Mouse (Mus musculus): Measurements from ENCODE around the gene Pigq.

Pigq gene

GRCm38 (mm10) chr17:25919786-25920642, 24.7 kb downstream of the Pigq start:
- DNase-seq, result peak; percentile 100

DNA sequence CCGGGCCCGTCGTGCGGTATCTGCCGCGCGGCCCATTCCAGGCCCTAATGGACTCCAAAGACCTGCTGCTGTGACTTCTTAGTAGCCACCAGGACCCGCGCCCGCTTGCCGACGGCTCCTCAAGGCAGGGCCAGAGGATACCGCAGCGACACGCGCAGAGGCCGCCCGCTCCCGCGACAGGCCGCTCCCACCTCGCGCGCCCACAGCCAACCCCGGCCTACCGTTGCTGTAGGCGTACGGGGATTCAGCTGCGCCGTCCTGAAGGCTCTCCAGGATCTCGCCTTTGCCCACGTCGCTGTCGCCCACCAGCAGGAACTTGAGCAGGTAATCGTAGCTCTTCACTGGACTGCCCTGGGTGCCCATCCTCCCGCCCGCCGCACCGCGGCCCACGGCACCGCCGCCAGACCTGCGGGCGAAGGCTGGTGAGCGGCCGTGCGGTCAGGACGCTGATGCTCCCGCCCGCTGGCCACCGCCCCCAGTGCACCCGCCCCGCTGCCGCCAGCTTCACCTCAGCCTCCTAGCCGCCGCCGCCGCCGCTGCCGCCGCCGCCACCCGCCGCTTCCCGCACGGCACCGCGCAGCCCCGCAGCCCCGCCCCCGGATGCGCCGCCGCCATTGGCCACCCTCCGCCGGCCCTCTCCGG, 25.5 kb downstream of the Pigq start, which contains the start of gene Rab40c:
Gene Rab40c (minus strand): TSS at position 584 of the 642 bp plus-strand sequence.
- DNase-seq, result peak; percentile 58

DNA sequence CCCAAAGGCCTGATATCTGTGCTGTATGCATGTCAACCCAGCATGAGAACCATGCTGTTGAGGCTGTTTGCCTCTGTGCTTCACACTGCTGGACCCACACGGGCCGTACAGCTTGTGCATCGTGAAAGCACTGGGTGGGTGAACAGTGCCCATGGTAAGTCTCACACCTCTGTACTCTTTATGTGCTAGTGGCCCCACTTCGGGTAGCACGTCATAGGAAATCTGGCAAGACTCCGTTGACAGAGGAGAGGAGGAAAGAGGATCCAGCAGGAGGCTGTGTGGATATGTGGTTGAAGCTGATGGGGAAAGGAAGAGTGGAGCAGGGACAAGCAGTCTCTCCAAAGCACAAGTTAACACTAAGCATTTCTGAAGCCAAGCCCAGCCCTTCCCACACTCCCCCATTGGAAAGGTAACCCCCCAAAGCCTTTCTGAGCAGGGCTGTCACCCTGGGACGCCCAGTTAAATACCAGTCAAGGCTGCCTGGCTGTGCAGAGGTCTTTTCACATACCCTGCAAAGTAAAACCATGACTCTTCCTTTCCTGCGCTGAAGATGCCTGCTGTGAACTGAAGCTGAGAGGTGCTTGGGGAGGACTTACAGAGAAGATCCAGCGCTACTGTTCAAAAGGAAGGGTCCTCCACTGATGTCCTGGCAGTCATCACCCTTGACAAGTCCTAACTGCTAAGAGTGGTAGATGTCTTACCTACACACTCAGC, 26.5 kb downstream of the Pigq start:
- no peak for DNase-seq

DNA sequence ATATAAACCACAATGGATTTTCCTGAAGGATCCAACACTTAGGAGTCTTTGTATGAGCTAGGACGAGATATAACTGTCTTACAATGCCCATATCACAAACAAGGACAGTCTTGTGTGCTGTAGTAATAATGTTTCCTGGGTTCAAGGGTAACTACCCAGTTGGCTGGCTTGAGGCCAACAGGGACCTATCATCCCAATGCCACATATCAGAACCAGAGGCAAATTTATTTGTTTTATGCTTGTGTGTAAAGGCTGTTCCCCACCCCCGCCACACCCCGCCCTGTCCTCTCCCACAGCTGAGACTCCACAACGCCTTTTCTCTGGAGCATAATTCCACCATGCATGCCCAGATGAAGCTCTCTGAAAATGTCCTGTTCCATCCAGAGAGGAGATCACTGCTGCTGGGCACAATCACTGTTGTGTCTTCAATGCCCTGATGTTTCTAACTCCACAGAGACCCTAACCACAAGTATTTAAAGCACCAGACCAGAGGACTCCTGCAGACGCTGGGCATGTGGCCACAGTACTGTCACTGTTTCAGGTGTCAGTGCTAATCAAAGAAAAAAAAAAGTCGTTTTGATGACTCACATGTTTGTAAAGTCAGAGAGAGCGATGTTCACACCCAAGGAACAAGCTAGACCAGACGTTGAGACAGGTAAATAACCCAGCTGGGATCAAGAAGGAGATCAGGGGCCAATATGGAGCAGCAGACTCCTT, 27.6 kb downstream of the Pigq start:
- no peak for DNase-seq

DNA sequence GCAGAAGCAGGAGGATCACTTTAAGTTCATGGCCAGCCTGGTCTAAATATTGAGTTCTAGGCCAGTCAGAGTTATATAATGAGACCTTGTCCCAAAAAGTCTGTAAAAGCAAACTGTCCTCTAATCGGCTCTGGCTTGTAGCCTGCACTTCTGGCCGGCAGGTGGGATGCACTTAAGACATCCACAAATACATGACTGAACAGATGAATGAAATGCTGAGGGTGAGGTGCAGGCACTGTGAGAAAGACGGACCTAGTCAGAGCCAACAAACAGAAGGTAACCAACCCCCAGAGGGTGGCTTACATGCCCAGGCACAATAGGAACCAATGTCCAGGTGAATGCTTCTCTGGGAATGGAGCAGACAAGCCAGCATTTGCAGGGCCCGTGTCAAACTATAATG, 30.4 kb downstream of the Pigq start:
- DNase-seq, result no peak

DNA sequence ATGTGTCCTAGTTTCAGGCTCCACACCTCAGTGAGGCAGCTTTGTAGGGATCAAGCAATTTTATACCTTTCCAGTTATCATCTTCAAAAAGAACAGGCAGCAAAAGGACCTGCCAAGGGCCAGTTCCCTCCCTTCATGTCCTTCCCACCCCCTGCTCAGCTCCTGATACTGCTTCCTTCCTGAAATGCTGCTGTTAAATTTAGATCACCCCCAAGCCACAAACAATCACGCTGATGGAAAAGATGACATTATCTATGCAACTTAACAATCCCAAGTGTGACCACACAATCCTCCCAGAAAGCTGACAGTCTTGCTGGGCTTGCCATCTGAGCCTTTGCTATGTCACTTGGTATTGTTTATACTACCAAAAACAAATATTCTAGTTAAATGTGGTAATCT, 30.9 kb downstream of the Pigq start:
- DNase-seq, result peak; percentile 32

- DNase-seq, result peak; percentile 33
These were observed 31.4 kb downstream of the Pigq start for GRCm38 (mm10) chr17:25913186-25913876.

GRCm38 (mm10) chr17:25911816-25912215, 32.9 kb downstream of the Pigq start:
- DNase-seq, result peak; percentile 14

- DNase-seq, result no peak
These were observed 37.1 kb downstream of the Pigq start for GRCm38 (mm10) chr17:25907640-25908039.

DNA sequence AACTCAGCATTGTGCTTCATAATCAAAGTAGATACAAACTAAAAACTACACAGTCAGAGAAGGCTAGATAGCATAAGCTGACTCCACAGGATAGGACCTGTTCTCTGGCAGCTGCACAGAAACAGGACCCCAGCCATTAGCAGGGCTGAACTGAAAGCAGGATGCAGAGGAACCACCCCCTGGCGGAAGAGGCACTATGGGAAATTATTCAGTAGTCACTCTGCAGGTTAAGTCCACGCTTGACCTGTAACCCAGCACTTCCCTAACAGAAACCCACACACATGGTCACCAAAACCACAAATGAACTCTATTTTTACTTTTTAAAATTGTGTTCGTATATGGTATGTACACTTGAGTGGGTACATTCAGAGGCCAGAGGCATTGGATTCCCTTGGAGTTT, 41.7 kb downstream of the Pigq start:
- no peak for DNase-seq

- DNase-seq, result no peak
These were observed 44.5 kb downstream of the Pigq start for GRCm38 (mm10) chr17:25900193-25900592.

- no peak for DNase-seq
These were observed 48.8 kb downstream of the Pigq start for GRCm38 (mm10) chr17:25895891-25896290.

- DNase-seq, result no peak
These were observed 49.3 kb downstream of the Pigq start for GRCm38 (mm10) chr17:25895415-25895814.

- peak; percentile 81 for DNase-seq
These were observed 50.6 kb downstream of the Pigq start for GRCm38 (mm10) chr17:25893975-25894617.

DNA sequence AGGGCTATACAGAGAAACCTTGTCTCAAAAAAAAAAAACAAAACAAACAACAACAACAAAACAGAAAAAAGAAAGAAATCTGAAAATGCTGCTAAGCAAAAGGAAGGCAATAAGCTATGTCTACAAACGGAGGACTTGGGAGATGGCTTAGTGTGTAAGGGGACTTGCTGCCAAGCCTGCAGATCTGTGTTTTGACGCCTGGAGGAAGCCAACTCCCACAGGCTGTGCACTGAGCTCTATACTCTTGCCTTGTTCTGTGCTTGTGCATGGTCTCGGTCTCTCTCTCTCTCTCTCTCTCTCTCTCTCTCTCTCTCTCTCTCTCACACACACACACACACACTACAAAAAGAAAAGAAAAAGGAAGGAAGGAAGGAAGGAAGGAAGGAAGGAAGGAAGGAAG, 55.9 kb downstream of the Pigq start:
- no peak for DNase-seq

DNA sequence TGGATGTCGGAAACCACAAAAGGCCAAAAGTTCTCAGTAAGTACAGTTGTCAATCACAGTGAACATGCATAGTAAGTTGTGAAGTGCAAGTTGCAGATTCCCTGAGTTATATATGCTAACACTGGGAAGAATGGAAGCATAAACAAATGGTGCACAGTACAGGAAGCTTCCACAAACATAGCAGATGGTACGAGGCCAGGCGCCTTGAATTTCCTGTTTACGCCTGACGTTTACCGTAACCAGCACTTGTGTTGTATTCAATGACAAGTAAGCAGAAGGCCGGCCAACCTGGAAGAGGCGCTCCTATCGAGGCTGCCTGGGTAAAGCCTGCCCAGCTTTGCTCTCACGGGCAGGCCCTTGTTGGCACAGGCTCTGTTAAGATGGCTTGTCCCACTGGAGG, 57.3 kb downstream of the Pigq start:
- DNase-seq, result peak; percentile 68

DNA sequence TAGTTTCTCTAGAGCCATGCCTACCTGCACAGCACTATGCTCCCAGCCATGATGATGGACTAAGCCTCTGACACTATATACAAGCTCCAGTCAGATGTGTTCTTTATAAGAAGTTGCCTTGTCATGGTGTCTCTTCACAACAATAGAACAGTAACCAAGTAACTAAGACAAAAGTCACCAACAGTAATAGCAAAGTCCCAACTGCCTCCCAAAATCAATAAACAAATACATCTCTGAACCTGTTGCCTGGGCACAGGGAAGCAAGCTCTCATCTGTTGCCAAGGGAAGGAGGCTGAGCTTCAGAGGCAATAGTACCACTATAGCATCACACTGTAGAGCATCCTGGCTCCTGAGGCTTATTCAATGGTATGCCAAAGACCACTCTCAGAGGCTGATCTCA, 57.9 kb downstream of the Pigq start:
- no peak for DNase-seq

DNA sequence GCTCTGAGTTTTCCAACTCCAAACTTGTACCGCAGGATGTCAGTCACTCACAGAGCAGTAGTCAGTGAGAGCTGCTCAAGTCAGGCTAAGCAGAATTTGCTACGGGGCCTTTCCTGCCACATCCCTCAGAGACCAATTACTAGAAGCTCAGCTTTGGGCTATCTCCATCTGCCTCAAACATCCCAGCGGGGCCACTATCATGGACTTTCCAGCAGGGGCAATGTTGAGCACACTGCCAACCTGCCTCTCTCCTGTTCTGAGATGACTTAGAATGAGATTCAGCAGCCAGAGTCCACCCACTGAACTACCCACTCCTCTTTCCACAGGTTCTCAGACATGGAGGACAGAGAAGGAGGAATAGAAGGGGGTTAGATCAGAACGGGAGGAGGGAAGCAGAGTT, 59.1 kb downstream of the Pigq start:
- no peak for DNase-seq

- no peak for DNase-seq
These were observed 60.9 kb downstream of the Pigq start for GRCm38 (mm10) chr17:25883824-25884223.

- no peak for DNase-seq
These were observed 61.5 kb downstream of the Pigq start for GRCm38 (mm10) chr17:25883268-25883667.

GRCm38 (mm10) chr17:25882306-25882705, 62.4 kb downstream of the Pigq start:
- no peak for DNase-seq

GRCm38 (mm10) chr17:25881691-25882090, 63.0 kb downstream of the Pigq start:
- DNase-seq, result no peak

Data from lung, postnatal 10 days (tissue).